Mouse (Mus musculus) adrenal gland, adult 8-10 months (tissue): ENCODE results near the gene Rbm28. TPM values are rescaled to one million over a fixed set of nuclear protein-coding genes. Genes with fewer than 3 reads are reported as not detected.
A peak's percentile ranks its signal among the peaks of the same experiment; 100 is the strongest.

ENCODE experiments used
- DNase-seq: peaks from one replicate; pipeline ENCODE4 v3.0.0; 2022
- total RNA-seq, 4 experiments: library from RNA; stranded (reverse); gene quantifications; 2 replicates each; pipeline ENCODE4 v1.2.4; 2022

Rbm28 gene
- total RNA-seq, 4 experiments from 2014 or later, result 30.2 to 40.2 (median 35.0) TPM

DNA sequence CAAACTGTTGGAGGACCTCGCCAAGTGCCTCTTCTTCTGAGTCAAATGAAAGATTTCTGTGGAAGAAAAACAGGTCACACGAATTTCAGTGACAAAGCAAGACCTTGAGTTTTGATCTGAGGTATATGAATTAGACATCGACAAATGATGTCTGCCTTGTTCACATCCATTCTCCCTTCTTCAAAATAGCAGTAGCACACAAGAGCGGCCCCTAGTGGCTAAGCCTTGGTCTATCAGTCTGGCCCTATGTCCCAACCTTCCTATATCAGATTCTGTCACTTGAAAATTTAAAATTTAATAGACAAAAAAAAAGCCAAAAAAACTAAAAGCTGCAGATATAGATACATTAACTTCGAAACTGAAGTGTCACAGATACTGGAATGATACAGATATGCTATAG is 21.2 kb downstream of the Rbm28 start:
- no peak for DNase-seq

DNA sequence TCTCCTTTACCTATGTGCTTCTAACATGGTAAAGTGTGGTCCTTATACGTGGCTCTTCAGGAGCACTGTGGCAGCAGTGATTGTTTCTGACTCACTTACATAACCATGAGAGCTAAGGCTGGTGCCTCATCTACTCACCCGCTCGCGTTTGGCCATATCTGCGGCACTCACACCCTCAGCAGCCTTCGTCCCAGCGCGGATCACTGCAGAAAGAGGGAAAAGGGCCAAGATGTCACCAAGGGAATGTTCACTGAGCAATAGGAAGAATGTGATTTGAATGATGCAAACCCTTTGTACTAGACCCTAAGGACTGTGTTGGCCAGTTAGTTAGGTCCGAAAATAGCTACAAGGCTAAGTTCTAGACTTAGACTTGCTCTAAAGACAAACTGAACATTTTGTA is 27.4 kb downstream of the Rbm28 start:
- DNase-seq, result no peak

GRCm38 (mm10) chr6:29133100-29133499 is 31.7 kb downstream of the Rbm28 start:
- no peak for DNase-seq

DNA sequence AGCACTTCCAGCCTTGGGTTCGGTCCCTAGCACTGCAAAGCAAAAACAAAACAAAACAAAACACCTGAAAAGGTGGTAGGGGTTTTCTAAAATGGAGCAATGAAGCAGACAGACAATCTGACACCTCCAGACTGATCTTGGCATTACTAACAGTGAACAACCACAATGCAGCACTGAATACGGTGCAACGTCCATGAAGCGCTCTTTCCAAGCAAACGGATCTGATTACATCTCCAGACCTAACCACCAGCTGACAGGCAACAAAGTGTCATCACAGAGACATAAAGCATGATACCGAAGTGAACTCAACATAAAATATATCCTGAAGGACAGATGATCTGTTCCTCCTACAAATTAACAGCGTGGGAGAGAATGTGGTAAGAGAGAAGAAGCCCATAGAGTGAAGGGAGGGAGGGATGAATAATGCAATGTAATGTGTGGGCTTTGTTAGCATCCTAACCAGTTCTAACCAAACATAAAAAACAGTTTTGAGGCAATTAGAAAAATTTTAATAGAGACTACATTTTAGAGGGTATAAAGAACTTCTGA is 37.9 kb downstream of the Rbm28 start:
- DNase-seq, result no peak

- DNase-seq, result no peak
Measured at GRCm38 (mm10) chr6:29119990-29120389, 44.8 kb downstream of the Rbm28 start.

- no peak for DNase-seq
Measured at GRCm38 (mm10) chr6:29118963-29119362, 45.8 kb downstream of the Rbm28 start.

- no peak for DNase-seq
Measured at GRCm38 (mm10) chr6:29118231-29118630, 46.6 kb downstream of the Rbm28 start.

DNA sequence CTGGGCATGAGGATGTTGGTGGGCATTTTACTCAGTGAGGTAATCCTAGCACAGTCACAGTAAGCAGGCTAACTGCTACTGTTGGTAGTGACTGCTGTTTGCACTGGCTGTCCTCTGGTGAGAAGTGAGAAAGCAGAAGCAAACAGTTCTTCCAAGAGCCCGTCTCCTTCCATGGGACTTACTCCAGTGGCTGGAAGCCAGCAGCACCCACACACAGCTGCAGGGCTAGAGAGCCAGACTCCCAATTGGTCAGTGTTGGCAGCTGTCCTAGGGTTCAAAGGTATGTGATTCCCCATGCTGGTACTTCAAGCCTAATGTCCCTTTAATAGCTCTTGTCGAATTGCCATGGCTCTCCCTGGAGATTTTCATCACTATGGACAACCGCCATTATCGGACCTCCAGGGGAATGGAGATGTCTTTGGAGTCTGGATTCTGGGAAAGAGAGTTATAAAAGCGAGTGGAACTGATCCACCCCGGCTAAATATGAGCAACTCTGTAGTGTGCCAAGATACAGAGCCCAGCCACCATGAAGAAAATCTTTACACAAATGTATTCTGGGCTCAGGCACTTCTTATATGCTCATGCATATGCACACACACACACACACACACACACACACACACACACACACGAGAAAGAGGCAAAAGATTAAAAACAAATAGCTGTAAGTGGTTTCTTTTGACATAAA is 47.2 kb downstream of the Rbm28 start:
- DNase-seq, result peak; percentile 25

- DNase-seq, result no peak
Measured at GRCm38 (mm10) chr6:29115756-29116155, 49.0 kb downstream of the Rbm28 start.

GRCm38 (mm10) chr6:29111501-29111900 is 53.3 kb downstream of the Rbm28 start:
- no peak for DNase-seq

DNA sequence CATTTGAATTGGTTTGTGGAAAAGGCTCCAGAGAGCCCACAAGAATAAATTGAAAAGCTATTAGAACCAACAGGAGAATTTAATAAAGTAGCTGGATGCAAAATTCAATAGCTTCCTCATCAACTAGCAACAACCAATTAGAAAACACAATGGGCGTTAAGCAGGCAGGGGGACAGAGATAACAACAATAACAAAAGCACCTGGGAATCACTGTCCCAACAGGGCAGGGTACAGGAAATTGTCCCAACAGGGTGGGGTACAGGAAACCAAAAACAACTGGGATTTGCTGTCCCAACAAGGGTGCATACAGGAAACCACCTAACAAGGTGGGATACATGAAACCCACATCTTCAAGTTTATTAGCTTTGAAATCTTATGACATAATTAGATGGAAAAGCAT is 56.4 kb downstream of the Rbm28 start:
- DNase-seq, result no peak

- no peak for DNase-seq
Measured at GRCm38 (mm10) chr6:29101248-29101864, 63.5 kb downstream of the Rbm28 start.

- no peak for DNase-seq
Measured at GRCm38 (mm10) chr6:29100423-29100822, 64.4 kb downstream of the Rbm28 start.

GRCm38 (mm10) chr6:29099536-29100170 is 65.2 kb downstream of the Rbm28 start:
- DNase-seq, result no peak

- no peak for DNase-seq
Measured at GRCm38 (mm10) chr6:29092904-29093303, 71.9 kb downstream of the Rbm28 start.

DNA sequence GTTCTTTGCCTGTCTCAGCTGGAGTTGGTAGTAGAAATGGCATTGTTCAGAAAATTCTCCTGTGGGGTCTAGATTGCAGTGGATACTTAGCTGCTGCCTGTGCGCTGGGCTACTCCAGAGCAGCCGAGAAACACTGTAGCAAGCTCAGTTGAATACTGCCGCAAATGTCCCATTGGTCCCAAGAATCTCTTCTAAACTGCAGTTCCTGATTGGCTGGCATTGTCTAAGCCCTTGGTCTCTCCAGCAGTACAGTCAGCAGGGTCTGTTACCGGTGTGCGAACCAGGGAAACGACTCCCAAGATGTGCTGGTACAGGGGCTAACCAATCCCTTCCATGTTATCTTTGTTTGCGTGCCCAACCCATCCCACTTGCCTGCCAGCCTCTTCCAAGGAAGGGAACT is 72.6 kb downstream of the Rbm28 start:
- no peak for DNase-seq

DNA sequence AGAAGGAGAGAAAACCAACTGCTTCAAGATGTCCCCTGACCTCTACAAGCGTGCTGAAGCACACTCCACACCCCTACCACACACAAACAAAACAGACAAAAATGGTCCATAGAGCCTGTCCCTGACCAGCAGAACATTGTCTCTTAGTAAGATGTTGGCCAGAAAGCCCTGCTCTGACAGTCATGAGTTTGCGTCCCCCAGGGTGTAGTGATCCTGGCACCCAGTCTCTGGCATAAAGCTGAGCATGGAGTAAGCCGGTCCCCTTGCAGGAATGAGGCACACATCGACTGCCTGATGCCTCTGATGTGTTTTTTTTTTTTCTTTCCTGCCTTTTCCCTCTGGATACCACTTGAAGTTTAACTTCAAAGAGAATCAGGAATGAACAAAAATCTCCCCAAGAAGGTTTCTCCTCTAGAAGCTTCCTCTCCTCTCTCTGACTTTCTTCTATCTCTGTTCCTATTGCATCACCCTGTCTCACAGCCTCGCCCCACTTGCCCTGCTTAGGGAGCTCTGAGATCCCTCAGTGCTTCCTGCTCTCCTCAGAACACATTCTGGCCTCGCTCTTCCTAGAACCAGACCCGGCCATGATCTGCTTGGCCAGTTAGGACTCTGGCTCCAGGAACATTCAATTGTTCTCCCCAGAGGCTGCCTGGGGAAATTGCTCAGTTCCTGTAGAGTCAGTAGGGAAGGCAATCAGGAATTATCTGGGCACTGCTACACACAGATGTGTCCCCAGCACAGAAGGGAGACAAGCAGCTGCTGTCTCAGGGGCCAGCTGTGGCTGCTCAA is 76.7 kb downstream of the Rbm28 start:
- DNase-seq, result peak; percentile 13

DNA sequence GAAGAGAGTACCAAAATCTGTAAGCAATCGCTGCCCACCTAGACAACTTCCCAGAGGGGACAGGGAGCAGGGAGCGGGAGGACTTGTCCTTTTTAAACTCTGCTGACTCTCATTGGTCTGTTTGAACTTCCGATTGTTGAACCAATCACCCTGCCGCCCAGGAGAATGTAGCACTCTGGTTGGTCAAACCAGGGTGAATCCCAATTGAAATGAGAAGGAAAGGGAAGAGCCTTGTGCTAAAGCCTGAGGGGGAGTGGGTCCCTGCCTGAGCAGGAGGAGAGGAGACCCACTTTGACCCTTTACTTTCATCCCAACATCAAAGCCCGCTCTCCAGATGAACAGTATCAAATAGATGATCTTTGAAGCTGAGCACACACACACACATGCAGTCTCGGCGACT is 80.4 kb downstream of the Rbm28 start:
- no peak for DNase-seq

- DNase-seq, result peak; percentile 22
Measured at GRCm38 (mm10) chr6:29082776-29083354, 81.9 kb downstream of the Rbm28 start.

DNA sequence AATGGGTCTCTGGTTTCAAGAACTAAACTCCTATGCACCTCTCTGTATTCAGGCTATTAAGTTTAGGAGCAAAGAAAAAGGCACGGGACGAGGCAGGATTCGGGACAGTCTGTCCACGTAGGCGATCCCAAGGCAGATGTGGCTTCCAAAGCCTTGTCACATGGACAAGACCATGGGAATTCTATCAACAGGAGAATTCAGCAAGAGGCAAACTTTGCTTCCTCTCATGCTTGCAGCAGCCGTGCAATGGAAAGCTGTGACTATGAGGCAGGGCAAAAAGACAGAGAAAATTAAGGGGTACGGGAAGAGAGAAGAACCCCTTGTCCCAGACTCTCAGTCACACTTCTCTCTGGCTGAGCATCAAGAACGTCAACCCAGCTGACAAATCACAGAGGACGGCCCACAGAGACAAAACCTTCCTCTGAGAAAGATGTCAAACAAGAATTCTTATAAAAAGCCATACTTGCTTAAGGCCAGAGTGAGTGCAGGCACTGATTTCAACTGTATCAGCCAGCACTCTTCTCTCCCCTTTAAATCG is 82.9 kb downstream of the Rbm28 start:
- DNase-seq, result no peak

DNA sequence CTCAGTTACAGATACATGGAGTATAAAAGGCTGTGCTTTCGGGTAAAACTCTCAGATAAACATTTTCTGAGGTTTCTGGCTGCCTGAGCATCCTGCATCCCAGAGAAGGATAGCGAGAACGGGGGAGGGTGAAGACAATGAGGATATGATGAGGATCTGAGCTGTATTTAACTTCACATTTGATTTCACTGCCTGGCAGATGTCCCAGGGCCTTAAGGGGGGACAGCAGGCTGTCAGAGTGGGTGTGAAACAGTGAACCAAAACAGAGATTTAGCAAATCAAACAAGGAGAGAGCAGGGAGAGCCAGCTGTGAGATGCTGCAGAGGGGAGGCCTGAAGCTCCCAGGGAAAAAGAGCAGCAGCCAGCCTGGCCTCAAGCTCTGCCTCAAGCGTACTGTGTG is 85.5 kb downstream of the Rbm28 start:
- no peak for DNase-seq

- DNase-seq, result no peak
Measured at GRCm38 (mm10) chr6:29074133-29074469, 90.7 kb downstream of the Rbm28 start.
